Mouse (Mus musculus) T-helper 2 cell (primary cell): ENCODE measurements around the gene Kdsr.
"Not testable (repeated sequence)": the region's sequence is repeated elsewhere in the genome, so short reads cannot be mapped to it uniquely, and the experiment has no call there.

Source experiments
- in situ Hi-C: fragments of 300-600 bp; cut with MboI, MseI; formaldehyde crosslinking; loops from one replicate; pipeline ENCODE4 v1.15.1; 2025; ENCODE audit warnings: high pct_unique_total_duplicates

The Kdsr gene

GRCm38 (mm10) chr1:106739810-106740209 lies 19.7 kb downstream of the Kdsr start:
- in situ Hi-C loops, result loop anchor here (5.0 to 25.0 kb wide), 3 partner anchors 147 to 318 kb away; no protein-coding TSS in a partner anchor

GRCm38 (mm10) chr1:106738092-106738491 lies 21.4 kb downstream of the Kdsr start:
- in situ Hi-C loops, result loop anchor here (5.0 to 25.0 kb wide), 2 partner anchors 149 to 226 kb away; no protein-coding TSS in a partner anchor

- in situ Hi-C loops, result loop anchor here (5.0 to 25.0 kb wide), 2 partner anchors 151 to 224 kb away; no protein-coding TSS in a partner anchor
Measured at GRCm38 (mm10) chr1:106736211-106736610, 23.3 kb downstream of the Kdsr start.

GRCm38 (mm10) chr1:106735586-106735985 lies 23.9 kb downstream of the Kdsr start:
- in situ Hi-C loops, result loop anchor here (5.0 to 25.0 kb wide), 2 partner anchors 152 to 223 kb away; no protein-coding TSS in a partner anchor

- in situ Hi-C loops, result no loop called here
Measured at GRCm38 (mm10) chr1:106722061-106722460, 37.5 kb downstream of the Kdsr start.

- in situ Hi-C loops, result not testable (repeated sequence)
Measured at GRCm38 (mm10) chr1:106717736-106718135, 41.8 kb downstream of the Kdsr start.

- in situ Hi-C loops, result no loop called here
Measured at GRCm38 (mm10) chr1:106717071-106717601, 42.4 kb downstream of the Kdsr start.

GRCm38 (mm10) chr1:106716141-106716540 lies 43.4 kb downstream of the Kdsr start:
- in situ Hi-C loops, result no loop called here

GRCm38 (mm10) chr1:106715111-106716083 lies 44.1 kb downstream of the Kdsr start:
- in situ Hi-C loops, result no loop called here

GRCm38 (mm10) chr1:106714530-106714981 lies 45.0 kb downstream of the Kdsr start:
- in situ Hi-C loops, result loop anchor here (5.0 kb wide), 2 partner anchors 97 to 287 kb away; no protein-coding TSS in a partner anchor

GRCm38 (mm10) chr1:106713621-106714529 lies 45.7 kb downstream of the Kdsr start, which contains the start of gene Bcl2:
TSS of gene Bcl2 (minus strand) at chr1:106714274.
- in situ Hi-C loops, result loop anchor here (5.0 kb wide), 2 partner anchors 97 to 287 kb away; no protein-coding TSS in a partner anchor

GRCm38 (mm10) chr1:106712330-106712729 lies 47.2 kb downstream of the Kdsr start:
- in situ Hi-C loops, result loop anchor here (5.0 kb wide), 2 partner anchors 95 to 285 kb away; no protein-coding TSS in a partner anchor

GRCm38 (mm10) chr1:106711356-106712125 lies 48.0 kb downstream of the Kdsr start:
- in situ Hi-C loops, result loop anchor here (5.0 kb wide), 2 partner anchors 94 to 284 kb away; no protein-coding TSS in a partner anchor

GRCm38 (mm10) chr1:106710202-106710601 lies 49.3 kb downstream of the Kdsr start:
- in situ Hi-C loops, result loop anchor here (5.0 kb wide), 2 partner anchors 93 to 283 kb away; no protein-coding TSS in a partner anchor

- in situ Hi-C loops, result no loop called here
Measured at GRCm38 (mm10) chr1:106707036-106707880, 52.3 kb downstream of the Kdsr start.

- in situ Hi-C loops, result no loop called here
Measured at GRCm38 (mm10) chr1:106703183-106703582, 56.3 kb downstream of the Kdsr start.

GRCm38 (mm10) chr1:106702471-106703175 lies 56.9 kb downstream of the Kdsr start:
- in situ Hi-C loops, result no loop called here

- in situ Hi-C loops, result no loop called here
Measured at GRCm38 (mm10) chr1:106700520-106701114, 58.9 kb downstream of the Kdsr start.
